Mouse (Mus musculus): ENCODE results near the gene Zfp282. TPM values are rescaled to one million over a fixed set of nuclear protein-coding genes. Genes with fewer than 3 reads are reported as not detected.
A peak's percentile ranks its signal among the peaks of the same experiment; 100 is the strongest.

Gene Zfp282
- polyA plus RNA-seq (2015; fragmentation: Nextera tagmentation; extraction: Ambion mirVana): 12.4 and 12.5 TPM in 2 replicates

DNA sequence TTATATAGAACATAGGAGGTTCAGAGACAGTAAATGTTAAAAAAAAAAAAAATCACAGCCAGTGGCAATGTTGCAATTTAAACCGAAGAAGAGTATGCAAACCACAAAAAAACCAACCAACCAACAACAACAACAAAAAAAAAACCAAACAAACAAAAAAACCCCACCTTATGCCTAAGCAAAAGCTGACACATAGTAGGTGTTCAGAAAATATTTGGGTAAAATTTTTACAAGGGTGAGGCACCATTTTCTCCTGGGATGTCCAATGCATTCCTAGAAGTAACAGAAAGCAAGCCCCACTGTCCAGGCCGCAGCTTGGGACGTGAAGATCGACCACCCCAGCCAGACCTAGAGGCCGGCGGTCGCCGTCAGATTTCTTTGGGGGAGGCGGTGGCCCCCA, at the start of gene Zfp282:
Gene Zfp282, plus strand, starts transcription at position 147 of the 400 bp plus-strand sequence.
- Histone ChIP-seq H3K9me3 (replicated peaks; ENCODE audit: low read length) (no peaks in the 10 kb centered on the region), H3K27ac (peak within 1 kb of the TSS; percentile 98), H3K4me2 (ENCODE audit: low read length) (peak within 1 kb of the TSS; percentile 69), H3K27me3 (ENCODE audit: insufficient read depth, low read length) (no peaks in the 10 kb centered on the region), H3K36me3 (ENCODE audit: insufficient read depth, low read length) (peaks cover 8% of the 10 kb centered on the region; the same call in 1 of the 2 replicates), H3K9ac (ENCODE audit: low read depth, low read length) (peak within 1 kb of the TSS; percentile 95), H3K4me1 (replicated peaks; ENCODE audit: insufficient read depth, low read length) (peaks cover 12% of the 10 kb centered on the region; the same call in 1 of the 2 replicates), H3K4me3 (replicated peaks; ENCODE audit: low read depth, low read length) (peak within 1 kb of the TSS; percentile 92)
- no peak for DNase-seq (ENCODE audit: low spot score)
- WGBS: 5% methylated on average over 9 of the region's 9 CpGs
- ATAC-seq (replicated peaks; ENCODE audit: low FRiP score, low read depth): no peak
- TF ChIP-seq CTCF (IDR thresholded peaks at IDR 0.05; ENCODE audit: low read depth): no peak

DNA sequence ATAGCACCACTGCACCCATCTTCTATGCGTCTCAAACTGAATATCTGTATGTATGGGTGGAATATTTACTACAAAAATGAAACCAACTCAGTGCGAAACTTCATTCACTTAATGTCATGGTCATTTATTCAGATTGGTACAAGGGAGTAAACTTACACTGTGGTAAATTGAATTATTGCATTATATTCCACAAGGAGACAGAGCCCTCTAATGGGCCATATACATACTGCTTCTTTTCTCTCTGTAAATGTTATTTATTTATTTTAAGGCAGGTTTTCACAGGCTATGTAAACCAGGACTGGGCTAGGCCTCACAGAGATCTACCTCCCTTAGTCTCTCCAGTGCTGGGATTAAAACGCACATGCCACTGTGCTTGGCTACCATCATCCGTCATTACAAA, 49.5 kb upstream of the Zfp282 start:
- H3K27me3 ChIP-seq (ENCODE audit: insufficient read depth, low read length): no peaks in the 10 kb centered on the region
- H3K4me1 ChIP-seq (replicated peaks; ENCODE audit: insufficient read depth, low read length): no peaks in the 10 kb centered on the region
- ATAC-seq (replicated peaks; ENCODE audit: low FRiP score, low read depth): no peak
- no peak overlapping the region for H3K4me3 ChIP-seq (replicated peaks; ENCODE audit: low read depth, low read length)
- H3K36me3 ChIP-seq (ENCODE audit: insufficient read depth, low read length): no peaks in the 10 kb centered on the region
- H3K4me2 ChIP-seq (ENCODE audit: low read length): no peak overlapping the region
- TF ChIP-seq CTCF (IDR thresholded peaks at IDR 0.05; ENCODE audit: low read depth): peak; percentile 26; the same call in 1 of the 2 replicates
- H3K9me3 ChIP-seq (replicated peaks; ENCODE audit: low read length): no peaks in the 10 kb centered on the region
- no peak overlapping the region for H3K27ac ChIP-seq
- 88% methylated on average over 4 of the region's 4 CpGs for WGBS
- H3K9ac ChIP-seq (ENCODE audit: low read depth, low read length): no peak overlapping the region
- no peak for DNase-seq (ENCODE audit: low spot score)

DNA sequence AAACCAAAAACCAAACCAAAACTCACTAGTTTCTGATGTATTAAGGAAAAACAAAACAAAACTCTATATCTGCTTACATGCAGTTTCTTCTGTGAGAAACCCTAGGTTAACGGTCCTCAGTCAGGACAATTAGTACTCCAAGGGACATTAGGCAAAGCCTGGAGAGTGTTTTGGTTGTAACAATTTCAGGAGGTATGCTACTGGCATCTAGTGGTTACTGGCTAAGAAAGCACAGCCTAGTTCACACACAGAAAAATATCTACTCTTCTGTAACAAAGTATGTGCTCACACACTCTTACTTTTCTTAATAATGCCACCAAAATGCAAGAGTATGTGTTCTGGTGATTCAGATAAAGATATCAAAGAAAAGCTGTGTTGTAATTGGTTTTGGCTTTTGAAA, 48.1 kb upstream of the Zfp282 start:
- no peak overlapping the region for H3K4me2 ChIP-seq (ENCODE audit: low read length)
- no peak overlapping the region for H3K9ac ChIP-seq (ENCODE audit: low read depth, low read length)
- peak; percentile 86 for DNase-seq (ENCODE audit: low spot score)
- ATAC-seq (replicated peaks; ENCODE audit: low FRiP score, low read depth): no peak
- 17% methylated on average over 1 of the region's 1 CpGs for WGBS
- no peaks in the 10 kb centered on the region for H3K9me3 ChIP-seq (replicated peaks; ENCODE audit: low read length)
- no peaks in the 10 kb centered on the region for H3K4me1 ChIP-seq (replicated peaks; ENCODE audit: insufficient read depth, low read length)
- no peak overlapping the region for H3K4me3 ChIP-seq (replicated peaks; ENCODE audit: low read depth, low read length)
- no peaks in the 10 kb centered on the region for H3K36me3 ChIP-seq (ENCODE audit: insufficient read depth, low read length)
- H3K27me3 ChIP-seq (ENCODE audit: insufficient read depth, low read length): no peaks in the 10 kb centered on the region
- TF ChIP-seq CTCF (IDR thresholded peaks at IDR 0.05; ENCODE audit: low read depth): peak; percentile 81
- H3K27ac ChIP-seq: no peak overlapping the region

DNA sequence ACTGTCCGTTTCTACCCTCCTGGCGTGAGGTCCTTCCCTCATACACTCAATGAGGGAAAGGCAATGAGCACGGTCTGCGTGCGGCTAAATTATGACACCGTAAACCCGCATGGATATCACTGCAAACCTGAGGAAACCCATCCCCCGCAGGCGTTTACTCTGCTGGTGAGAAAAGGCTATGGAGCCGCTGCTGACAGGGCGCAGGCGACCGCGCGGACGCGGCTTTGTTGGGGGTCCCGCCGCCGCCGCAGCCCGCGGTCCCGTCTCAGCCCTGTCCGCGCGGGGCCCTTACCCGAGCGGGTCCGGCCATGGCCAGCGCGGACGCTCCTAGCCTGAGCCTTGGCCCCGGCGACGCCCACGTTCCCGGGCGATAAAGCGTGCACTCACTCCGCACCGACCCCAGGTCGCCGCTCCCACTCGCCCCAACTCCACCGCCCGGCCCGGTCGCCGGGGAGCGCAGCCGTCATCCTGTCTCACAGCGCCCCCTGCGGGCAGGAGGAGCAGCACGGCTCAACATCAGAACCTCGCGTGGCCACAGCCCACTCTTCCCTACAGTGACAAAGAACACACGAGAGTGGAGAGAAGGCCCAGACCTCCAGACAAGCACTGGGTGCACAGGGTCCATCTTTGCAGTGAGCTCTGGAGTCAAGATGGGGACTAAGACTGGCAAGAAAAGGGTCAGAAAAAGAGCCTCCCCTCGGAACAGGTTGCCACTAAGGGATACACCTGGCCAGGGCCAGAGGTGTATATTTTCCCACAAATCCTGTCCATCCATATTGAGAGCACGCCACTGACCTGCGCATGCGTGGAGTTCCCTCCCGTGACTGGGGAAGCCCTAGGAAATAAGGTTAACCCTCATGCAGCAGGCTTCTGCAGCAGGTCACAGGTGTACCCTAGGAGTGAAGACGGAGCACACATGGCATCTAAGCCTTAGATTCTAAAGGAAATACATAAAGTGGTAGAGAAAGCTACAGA, 46.6 kb upstream of the Zfp282 start, which contains the start of gene Zfp786:
Gene Zfp786, minus strand, starts transcription at position 764 of the 975 bp plus-strand sequence.
- Histone ChIP-seq H3K4me2 (ENCODE audit: low read length) (peak within 1 kb of the TSS; percentile 89), H3K36me3 (ENCODE audit: insufficient read depth, low read length) (no peaks in the 10 kb centered on the region), H3K27ac (peak within 1 kb of the TSS; percentile 73), H3K4me1 (replicated peaks; ENCODE audit: insufficient read depth, low read length) (no peaks in the 10 kb centered on the region), H3K27me3 (ENCODE audit: insufficient read depth, low read length) (no peaks in the 10 kb centered on the region), H3K9ac (ENCODE audit: low read depth, low read length) (peak within 1 kb of the TSS; percentile 85), H3K9me3 (replicated peaks; ENCODE audit: low read length) (no peaks in the 10 kb centered on the region), H3K4me3 (replicated peaks; ENCODE audit: low read depth, low read length) (peak within 1 kb of the TSS; percentile 90)
- WGBS: 2% methylated on average over 61 of the region's 64 CpGs
- DNase-seq (ENCODE audit: low spot score): peak; percentile 91
- TF ChIP-seq CTCF (IDR thresholded peaks at IDR 0.05; ENCODE audit: low read depth): peak; percentile 96
- ATAC-seq (replicated peaks; ENCODE audit: low FRiP score, low read depth): peak; percentile 88

DNA sequence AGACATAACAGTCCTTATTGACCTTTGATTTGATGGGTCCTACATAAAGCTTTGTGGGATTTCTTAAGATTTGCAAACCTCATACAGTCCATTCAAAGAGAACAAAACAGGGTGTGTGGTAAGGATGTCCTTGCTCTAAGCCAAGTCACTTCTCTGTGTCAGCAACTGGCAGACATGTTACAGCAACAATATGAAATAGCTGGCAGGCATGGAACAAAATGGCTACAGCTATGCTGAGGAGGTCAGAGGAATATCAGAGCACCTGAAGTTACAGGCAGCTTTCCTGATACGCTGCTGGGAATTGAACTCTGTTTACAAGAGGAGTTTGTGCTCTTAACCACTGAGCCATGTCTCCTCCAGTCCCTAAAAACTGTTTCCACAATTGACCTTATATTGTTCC, 44.8 kb upstream of the Zfp282 start:
- DNase-seq (ENCODE audit: low spot score): no peak
- ATAC-seq (replicated peaks; ENCODE audit: low FRiP score, low read depth): no peak
- Histone ChIP-seq H3K9ac (ENCODE audit: low read depth, low read length) (no peak overlapping the region), H3K36me3 (ENCODE audit: insufficient read depth, low read length) (no peaks in the 10 kb centered on the region), H3K27me3 (ENCODE audit: insufficient read depth, low read length) (no peaks in the 10 kb centered on the region), H3K4me3 (replicated peaks; ENCODE audit: low read depth, low read length) (no peak overlapping the region), H3K27ac (no peak overlapping the region), H3K9me3 (replicated peaks; ENCODE audit: low read length) (no peaks in the 10 kb centered on the region), H3K4me1 (replicated peaks; ENCODE audit: insufficient read depth, low read length) (no peaks in the 10 kb centered on the region), H3K4me2 (ENCODE audit: low read length) (no peak overlapping the region)
- TF ChIP-seq CTCF (IDR thresholded peaks at IDR 0.05; ENCODE audit: low read depth): no peak
- WGBS: 81% methylated on average over 1 of the region's 1 CpGs

DNA sequence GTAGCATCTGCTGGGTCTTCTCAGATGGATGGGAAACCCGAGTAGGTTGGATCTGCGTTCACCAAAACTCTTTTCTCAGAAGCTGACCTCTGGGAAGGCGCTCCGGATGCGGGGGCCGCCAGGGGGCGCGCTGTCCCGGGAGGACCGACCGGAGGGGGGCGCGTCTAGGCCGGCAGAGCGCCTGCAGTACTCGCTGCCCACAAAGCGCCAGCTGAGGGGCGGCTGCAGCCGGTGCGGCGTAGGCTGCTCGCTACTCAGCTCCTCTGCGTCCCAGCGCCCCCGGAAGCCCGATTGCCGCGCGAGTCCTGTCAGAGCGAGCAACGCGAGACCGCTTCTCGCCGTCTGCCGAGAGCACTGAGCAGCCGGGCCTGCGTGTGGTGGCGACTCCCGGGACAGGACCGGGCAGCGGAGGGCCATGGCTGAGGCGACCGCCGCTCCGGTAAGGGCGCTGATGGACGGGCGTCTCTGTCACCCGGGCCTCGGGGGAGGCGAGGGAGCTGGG, 41.5 kb upstream of the Zfp282 start, which contains the start of gene Zfp398:
Gene Zfp398, plus strand, starts transcription at position 180 of the 502 bp plus-strand sequence.
- Histone ChIP-seq H3K4me2 (ENCODE audit: low read length) (peak within 1 kb of the TSS; percentile 78), H3K36me3 (ENCODE audit: insufficient read depth, low read length) (no peaks in the 10 kb centered on the region), H3K9ac (ENCODE audit: low read depth, low read length) (peak within 1 kb of the TSS; percentile 93), H3K9me3 (replicated peaks; ENCODE audit: low read length) (no peaks in the 10 kb centered on the region), H3K4me1 (replicated peaks; ENCODE audit: insufficient read depth, low read length) (no peaks in the 10 kb centered on the region), H3K27me3 (ENCODE audit: insufficient read depth, low read length) (no peaks in the 10 kb centered on the region), H3K4me3 (replicated peaks; ENCODE audit: low read depth, low read length) (peak within 1 kb of the TSS; percentile 83), H3K27ac (peak within 1 kb of the TSS; percentile 97)
- DNase-seq (ENCODE audit: low spot score) (peak; percentile 96), ATAC-seq (replicated peaks; ENCODE audit: low FRiP score, low read depth) (peak; percentile 95)
- WGBS: 0% methylated on average over 52 of the region's 52 CpGs
- peak; percentile 99 for TF ChIP-seq CTCF (IDR thresholded peaks at IDR 0.05; ENCODE audit: low read depth)

Data from kidney, postnatal 0 days (tissue).